Mouse (Mus musculus) liver, embryonic 11.5 days (tissue): ENCODE data around the gene Tenm2. TPM values are rescaled to one million over a fixed set of nuclear protein-coding genes. Genes with fewer than 3 reads are reported as not detected.

Experiments
- ATAC-seq: fragments of 200-750 bp; cut with Nextera tagmentation; replicated peaks from 2 replicates; pipeline ENCODE4 v1.8.0; 2017; ENCODE audit warnings: moderate number of reproducible peaks, mild to moderate bottlenecking, moderate TSS enrichment, moderate library complexity; ENCODE audit not compliant: low FRiP score
- DNase-seq: peaks from one replicate; pipeline ENCODE4 v3.0.0-alpha.2; 2017; ENCODE audit warnings: low spot score
- H3K27ac ChIP-seq: fragments of 300-500 bp; sonication (generic); 2 replicates; pipeline ENCODE4 v1.5.1; 2014; ENCODE audit warnings: mild to moderate bottlenecking, low read depth, low read length, control low read depth
- H3K27me3 ChIP-seq: fragments of 300-500 bp; sonication (generic); replicated peaks from 2 replicates; pipeline ENCODE4 v1.6.1; 2014; ENCODE audit warnings: low read length, mixed read lengths; ENCODE audit not compliant: control insufficient read depth, insufficient read depth
- H3K36me3 ChIP-seq: fragments of 300-500 bp; sonication (generic); 2 replicates; pipeline ENCODE4 v1.6.1; 2014; ENCODE audit warnings: mild to moderate bottlenecking, low read length, moderate library complexity, mixed read lengths; ENCODE audit not compliant: control insufficient read depth, insufficient read depth
- H3K4me1 ChIP-seq: fragments of 300-500 bp; sonication (generic); replicated peaks from 2 replicates; pipeline ENCODE4 v1.6.1; 2014; ENCODE audit warnings: low read length, mixed read lengths; ENCODE audit not compliant: control insufficient read depth, insufficient read depth
- H3K4me2 ChIP-seq: fragments of 300-500 bp; sonication (generic); 2 replicates; pipeline ENCODE4 v1.6.1; 2014; ENCODE audit warnings: mild to moderate bottlenecking, control low read depth, moderate library complexity
- H3K4me3 ChIP-seq: fragments of 300-500 bp; sonication (generic); 2 replicates; pipeline ENCODE4 v1.5.1; 2014; ENCODE audit warnings: low read depth, low read length, control low read depth
- H3K9ac ChIP-seq: fragments of 300-500 bp; sonication (generic); 2 replicates; pipeline ENCODE4 v1.6.1; 2014; ENCODE audit warnings: low read depth, low read length, control low read depth
- H3K9me3 ChIP-seq: fragments of 300-500 bp; sonication (generic); 2 replicates; pipeline ENCODE4 v1.6.1; 2016; ENCODE audit warnings: low read length, inconsistent platforms, mixed read lengths; ENCODE audit not compliant: control insufficient read depth
- WGBS: fragments of 180-500 bp; shearing (Covaris S2); extraction: QIAGEN DNeasy Blood & Tissue Kit; methylation state at CpG from one replicate; pipeline ENCODE4 v1.1.7; 2014; 5-methylcytosine and 5-hydroxymethylcytosine counted together
- polyA plus RNA-seq: library from polyadenylated mRNA; unstranded; fragments of >200 nt; fragmentation: Nextera tagmentation; extraction: Ambion mirVana; gene quantifications from 2 replicates; pipeline ENCODE4 v1.2.1, GENCODE M21; 2014

Gene Tenm2
- polyA plus RNA-seq, 1 experiment from 2014 or later = 0.78 TPM

DNA sequence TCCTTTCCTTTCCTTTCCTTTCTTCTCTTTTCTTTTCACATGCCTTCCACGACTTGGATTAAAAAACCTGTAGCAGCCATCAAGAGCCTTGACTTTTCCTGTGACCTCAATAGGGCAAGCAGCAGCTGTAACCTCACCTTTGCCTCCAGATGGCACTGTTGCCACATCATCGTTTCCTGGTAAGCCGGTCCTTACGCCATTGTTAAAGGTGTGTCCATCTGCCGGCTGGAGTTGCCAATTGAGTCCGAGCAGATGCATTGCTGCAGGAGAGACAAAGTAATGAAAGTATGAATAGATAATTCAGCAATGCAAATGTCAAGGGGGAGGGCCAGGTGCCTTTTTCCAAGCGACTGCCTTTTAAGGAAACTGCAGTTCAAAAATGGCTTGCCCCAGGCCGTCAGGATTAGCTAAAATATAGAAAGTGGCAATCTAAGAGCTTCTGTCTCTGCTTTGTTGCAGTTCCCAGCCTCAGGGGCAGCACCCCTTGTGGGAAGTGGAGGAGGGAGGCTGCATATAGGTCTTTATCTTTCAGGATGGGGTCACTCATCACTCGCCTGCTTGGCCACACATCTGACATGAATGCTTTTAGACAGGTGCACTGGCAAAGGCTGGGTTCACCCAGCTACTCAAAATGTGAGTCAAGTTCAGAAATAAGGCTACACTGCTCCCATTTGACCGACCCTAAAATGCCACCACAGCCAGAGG is 1014.3 kb downstream of the Tenm2 start:
- no peaks in the 10 kb centered on the region for H3K4me1 ChIP-seq
- H3K9ac ChIP-seq = no peak overlapping the region
- no peak overlapping the region for H3K4me3 ChIP-seq
- H3K9me3 ChIP-seq = no peaks in the 10 kb centered on the region
- H3K4me2 ChIP-seq = peak overlapping the region; percentile 29; the same call in 1 of the 2 replicates
- no peak overlapping the region for H3K27ac ChIP-seq
- H3K27me3 ChIP-seq = no peaks in the 10 kb centered on the region
- H3K36me3 ChIP-seq = no peaks in the 10 kb centered on the region
- WGBS = 16% methylated on average over 10 of the region's 10 CpGs
- ATAC-seq (no peak), DNase-seq (peak; percentile 50)

DNA sequence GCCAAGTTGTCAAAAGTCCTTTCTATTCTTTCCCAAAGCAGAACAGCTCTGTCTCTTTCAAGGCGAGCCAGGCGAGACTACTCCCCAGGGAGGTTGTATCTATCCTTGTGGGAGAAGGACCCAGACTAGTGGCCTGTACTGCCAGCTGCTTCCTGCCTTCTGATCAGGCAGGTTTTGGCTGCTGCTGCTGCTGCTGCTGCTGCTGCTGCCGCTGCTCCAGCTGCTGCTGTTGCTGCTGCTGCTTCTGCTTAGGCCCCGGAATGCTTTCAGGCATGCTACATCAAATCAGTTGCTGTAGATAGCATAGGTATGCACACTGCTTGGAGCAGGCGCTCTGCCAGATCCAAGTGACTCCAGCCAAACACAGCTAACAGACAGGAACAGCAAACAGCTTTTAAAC is 1015.1 kb downstream of the Tenm2 start:
- Histone ChIP-seq H3K9ac (no peak overlapping the region), H3K4me2 (no peak overlapping the region)

DNA sequence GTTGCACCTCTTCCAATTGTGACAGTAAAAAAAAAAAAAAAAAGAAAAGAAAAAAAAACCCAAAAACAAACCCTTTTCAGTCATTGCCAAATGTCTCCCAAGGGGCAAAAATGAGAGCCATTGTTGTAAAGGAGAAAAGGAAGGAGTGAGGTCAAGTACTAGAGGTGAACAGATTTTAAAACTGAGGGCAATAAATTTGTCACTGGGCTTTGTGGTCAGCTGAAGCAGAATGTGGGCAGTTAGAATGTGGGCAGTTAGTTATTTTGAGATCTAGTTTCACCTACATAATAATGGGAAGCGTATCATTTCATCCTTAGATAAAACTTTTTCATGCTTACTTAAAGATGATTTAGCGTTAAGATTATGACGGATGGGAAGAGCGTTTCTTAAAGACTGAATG is 1016.2 kb downstream of the Tenm2 start:
- no peak for ATAC-seq
- Histone ChIP-seq H3K36me3 (no peaks in the 10 kb centered on the region), H3K4me1 (no peaks in the 10 kb centered on the region), H3K4me3 (no peak overlapping the region), H3K27me3 (no peaks in the 10 kb centered on the region), H3K4me2 (no peak overlapping the region), H3K27ac (no peak overlapping the region), H3K9me3 (no peaks in the 10 kb centered on the region), H3K9ac (no peak overlapping the region)
- WGBS = 78% methylated on average over 4 of the region's 4 CpGs
- DNase-seq = no peak

More for the DNA sequence above, 1015.1 kb downstream of the Tenm2 start:
- no peak overlapping the region for H3K27ac ChIP-seq
- H3K4me3 ChIP-seq = no peak overlapping the region
- no peaks in the 10 kb centered on the region for H3K27me3 ChIP-seq
- ATAC-seq (no peak), DNase-seq (no peak)
- no peaks in the 10 kb centered on the region for H3K36me3 ChIP-seq
- H3K9me3 ChIP-seq = no peaks in the 10 kb centered on the region
- WGBS = 19% methylated on average over 5 of the region's 5 CpGs
- H3K4me1 ChIP-seq = no peaks in the 10 kb centered on the region

DNA sequence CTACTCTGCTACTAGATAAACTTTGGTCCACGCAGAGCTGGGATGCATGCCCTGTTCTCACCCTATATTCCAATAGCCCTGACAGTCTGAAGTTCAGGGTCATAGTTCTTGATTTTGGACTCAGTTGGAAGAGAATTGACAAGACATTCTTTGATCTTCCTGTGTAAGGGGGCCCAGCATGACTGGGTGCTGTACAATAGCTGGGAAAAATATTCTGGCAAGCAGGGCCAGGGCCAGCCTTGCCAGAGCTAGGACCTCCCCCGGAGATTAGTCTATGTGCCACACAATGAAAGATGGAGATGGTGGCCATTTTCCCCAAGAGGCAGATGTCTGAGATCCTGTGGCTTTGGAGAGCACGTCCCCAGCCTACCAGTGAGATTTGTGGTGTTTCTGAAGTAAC is 1021.2 kb downstream of the Tenm2 start:
- Histone ChIP-seq H3K27me3 (no peaks in the 10 kb centered on the region), H3K4me3 (no peak overlapping the region), H3K9ac (no peak overlapping the region), H3K36me3 (no peaks in the 10 kb centered on the region), H3K4me1 (no peaks in the 10 kb centered on the region), H3K4me2 (no peak overlapping the region), H3K27ac (no peak overlapping the region), H3K9me3 (no peaks in the 10 kb centered on the region)
- 71% methylated on average over 3 of the region's 3 CpGs for WGBS
- DNase-seq = no peak
- no peak for ATAC-seq

DNA sequence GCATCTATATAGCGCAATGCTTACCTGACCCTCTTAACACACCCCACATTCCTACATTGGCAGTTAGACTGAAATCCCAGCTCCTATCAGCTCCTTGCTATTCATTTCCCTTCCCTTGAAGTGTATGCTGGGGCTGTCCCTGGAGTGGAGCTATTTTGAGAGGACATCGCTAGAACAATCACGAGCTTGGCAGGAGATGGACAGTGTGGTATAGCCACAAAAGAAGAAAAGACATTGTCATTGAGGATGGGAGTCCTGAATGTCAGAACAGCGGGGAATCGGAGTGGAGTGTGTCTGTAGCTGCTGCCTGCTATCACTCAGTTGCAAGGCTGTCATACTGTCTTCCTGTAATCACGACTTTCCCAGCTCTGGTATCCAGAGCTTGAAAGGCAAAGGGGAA is 1031.4 kb downstream of the Tenm2 start:
- no peaks in the 10 kb centered on the region for H3K36me3 ChIP-seq
- DNase-seq = no peak
- no peak overlapping the region for H3K4me3 ChIP-seq
- no peak overlapping the region for H3K9ac ChIP-seq
- H3K4me1 ChIP-seq = no peaks in the 10 kb centered on the region
- ATAC-seq = no peak
- no peaks in the 10 kb centered on the region for H3K27me3 ChIP-seq
- H3K9me3 ChIP-seq = no peaks in the 10 kb centered on the region
- no peak overlapping the region for H3K27ac ChIP-seq
- no peak overlapping the region for H3K4me2 ChIP-seq
- whole genome bisulfite sequencing = 60% methylated on average over 6 of the region's 6 CpGs

DNA sequence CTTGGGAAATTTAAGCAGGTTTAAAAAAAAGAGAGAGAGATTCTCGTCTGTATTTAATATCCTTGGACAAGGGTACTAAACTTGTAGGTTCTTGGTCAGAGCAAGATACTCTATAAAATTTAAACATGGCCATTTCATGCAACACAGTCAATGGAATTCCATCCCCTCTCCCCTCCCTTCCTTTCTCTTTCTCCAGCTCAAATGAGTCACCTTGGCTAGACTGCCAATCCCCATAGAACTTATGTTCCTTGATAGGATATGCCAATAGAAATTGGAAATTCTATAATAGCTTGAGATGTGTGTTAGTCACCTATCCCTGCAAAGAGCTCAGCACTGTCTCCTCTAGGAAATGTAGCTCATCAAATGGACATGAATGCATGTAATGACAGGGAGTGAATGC is 1031.9 kb downstream of the Tenm2 start:
- Histone ChIP-seq H3K4me3 (no peak overlapping the region), H3K36me3 (no peaks in the 10 kb centered on the region), H3K27me3 (no peaks in the 10 kb centered on the region), H3K4me1 (no peaks in the 10 kb centered on the region), H3K9me3 (no peaks in the 10 kb centered on the region), H3K27ac (no peak overlapping the region), H3K9ac (no peak overlapping the region), H3K4me2 (no peak overlapping the region)
- 70% methylated on average over 1 of the region's 1 CpGs for WGBS
- DNase-seq (no peak), ATAC-seq (no peak)

DNA sequence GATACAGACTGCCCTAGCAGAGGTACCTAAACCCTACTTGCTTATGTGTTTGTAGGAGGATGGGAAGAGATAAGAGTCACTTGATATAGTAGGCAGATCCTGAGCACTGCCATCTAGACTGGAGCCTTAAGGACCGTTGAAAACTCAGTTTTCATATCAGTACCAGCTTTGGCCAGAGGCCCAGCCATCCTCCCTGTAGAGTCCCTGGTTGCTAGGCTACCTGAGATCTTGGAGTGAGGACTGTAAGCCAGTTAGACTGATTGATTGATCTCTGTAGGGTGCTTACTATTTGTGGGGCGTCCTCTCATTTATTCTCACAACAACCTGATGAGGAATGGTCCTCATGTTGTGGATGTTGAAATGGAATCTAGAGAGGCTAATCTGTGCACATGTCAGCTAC is 1041.4 kb downstream of the Tenm2 start:
- no peaks in the 10 kb centered on the region for H3K36me3 ChIP-seq
- DNase-seq (no peak), ATAC-seq (no peak)
- no peak overlapping the region for H3K27ac ChIP-seq
- H3K4me3 ChIP-seq = no peak overlapping the region
- 57% methylated on average over 2 of the region's 2 CpGs for WGBS
- H3K27me3 ChIP-seq = no peaks in the 10 kb centered on the region
- H3K4me2 ChIP-seq = no peak overlapping the region
- H3K4me1 ChIP-seq = no peaks in the 10 kb centered on the region
- H3K9me3 ChIP-seq = no peaks in the 10 kb centered on the region
- no peak overlapping the region for H3K9ac ChIP-seq

DNA sequence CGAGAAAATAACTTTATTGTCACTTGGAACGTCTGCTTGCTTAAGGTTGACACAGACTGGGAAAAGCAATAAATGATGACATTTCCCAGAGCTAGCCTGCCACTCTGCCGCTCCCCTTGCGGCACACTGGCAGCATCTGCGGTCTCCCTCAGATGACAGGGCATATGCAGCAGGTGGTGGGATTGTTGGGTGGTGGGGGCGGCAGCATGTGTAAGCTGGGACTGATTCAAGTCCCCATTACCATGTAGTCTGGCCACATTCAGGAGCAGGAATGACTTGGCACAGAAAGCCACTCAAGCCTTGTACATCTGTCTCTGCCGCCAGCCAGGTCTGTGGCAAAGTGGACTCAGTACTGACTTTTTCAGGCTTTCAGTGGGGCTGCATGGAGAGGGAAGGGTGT is 1059.7 kb downstream of the Tenm2 start:
- DNase-seq = no peak
- WGBS = 81% methylated on average over 7 of the region's 7 CpGs
- no peaks in the 10 kb centered on the region for H3K4me1 ChIP-seq

DNA sequence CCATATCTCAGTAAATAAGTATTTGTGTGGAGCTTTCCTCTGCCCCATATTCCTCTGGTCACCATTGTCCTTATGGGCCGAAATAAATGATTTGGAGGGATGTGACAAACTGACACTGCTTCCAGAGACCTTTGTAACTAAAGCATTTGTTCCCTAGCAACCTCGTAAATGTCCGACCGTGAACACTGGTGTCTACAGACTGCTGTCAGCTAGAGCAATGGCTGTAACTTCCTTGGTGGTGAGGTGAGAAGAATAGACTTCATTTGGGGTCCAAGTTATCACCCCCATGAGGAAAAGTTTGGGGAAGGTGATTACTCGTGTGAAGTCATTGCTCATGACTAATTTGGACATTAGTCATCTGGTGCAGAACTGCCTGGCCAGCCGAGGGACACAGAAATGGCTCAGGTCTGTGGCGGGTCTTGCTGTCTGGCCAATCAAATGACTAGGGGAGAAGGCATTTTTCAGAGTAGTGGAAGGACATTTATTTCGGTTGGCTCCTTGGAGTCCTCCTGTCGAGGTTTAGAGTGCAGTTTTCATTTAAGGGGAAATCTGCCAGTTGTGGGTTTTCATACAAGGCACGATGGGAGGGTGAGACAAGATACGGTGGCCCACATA is 1062.6 kb downstream of the Tenm2 start:
- Histone ChIP-seq H3K36me3 (no peaks in the 10 kb centered on the region), H3K9ac (no peak overlapping the region), H3K4me2 (no peak overlapping the region), H3K4me1 (no peaks in the 10 kb centered on the region), H3K9me3 (no peaks in the 10 kb centered on the region), H3K4me3 (no peak overlapping the region), H3K27me3 (no peaks in the 10 kb centered on the region), H3K27ac (no peak overlapping the region)
- DNase-seq (no peak), ATAC-seq (no peak)
- WGBS = 75% methylated on average over 11 of the region's 11 CpGs

More for the DNA sequence above, 1059.7 kb downstream of the Tenm2 start:
- Histone ChIP-seq H3K27ac (no peak overlapping the region), H3K27me3 (no peaks in the 10 kb centered on the region), H3K4me3 (no peak overlapping the region), H3K9ac (no peak overlapping the region), H3K4me2 (no peak overlapping the region), H3K9me3 (no peaks in the 10 kb centered on the region), H3K36me3 (no peaks in the 10 kb centered on the region)
- ATAC-seq = no peak
